Mouse (Mus musculus): Measurements from ENCODE around the gene Pou2f1.
"Not testable (repeated sequence)": the region's sequence is repeated elsewhere in the genome, so short reads cannot be mapped to it uniquely, and the experiment has no call there.

The Pou2f1 gene

GRCm38 (mm10) chr1:166003181-166004022 lies 924 bp upstream of the Pou2f1 start:
- DNase-seq (ENCODE audit: low spot score in 2 of 2): peak; percentile 94 to 96

- DNase-seq (ENCODE audit: low spot score in 2 of 2): peak in 1 of 2 experiments; percentile 72
Observed at GRCm38 (mm10) chr1:166001904-166002489, 481 bp downstream of the Pou2f1 start.

GRCm38 (mm10) chr1:166001121-166001903 lies 1.2 kb downstream of the Pou2f1 start:
- peak; percentile 63 to 69 for DNase-seq (ENCODE audit: low spot score in 2 of 2)

- DNase-seq (ENCODE audit: low spot score in 2 of 2): peak; percentile 36 to 46
Observed at GRCm38 (mm10) chr1:166000601-166001120, 1.8 kb downstream of the Pou2f1 start.

DNA sequence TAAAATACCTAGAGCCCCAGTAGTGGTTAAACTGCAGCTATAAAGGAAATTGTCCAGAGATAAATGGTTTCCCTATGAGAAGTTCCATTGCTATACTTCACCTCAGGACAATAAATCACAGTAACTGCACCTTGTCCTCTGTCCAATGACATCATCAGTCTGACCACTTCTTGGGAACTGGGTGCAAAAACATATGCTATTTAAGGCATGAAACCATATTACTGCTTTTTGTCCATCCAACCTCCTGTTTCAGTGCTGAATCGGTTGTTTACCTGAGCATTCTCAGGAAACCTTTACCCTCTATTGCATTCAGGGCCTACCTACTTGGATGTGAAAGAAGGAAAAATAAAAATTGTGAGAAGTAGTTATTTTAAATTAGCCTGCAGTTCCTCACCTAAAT lies 2.8 kb downstream of the Pou2f1 start:
- DNase-seq (ENCODE audit: low spot score in 2 of 2): no peak

GRCm38 (mm10) chr1:165995661-165996055 lies 6.8 kb downstream of the Pou2f1 start:
- DNase-seq (ENCODE audit: low spot score in 2 of 2): no peak

DNA sequence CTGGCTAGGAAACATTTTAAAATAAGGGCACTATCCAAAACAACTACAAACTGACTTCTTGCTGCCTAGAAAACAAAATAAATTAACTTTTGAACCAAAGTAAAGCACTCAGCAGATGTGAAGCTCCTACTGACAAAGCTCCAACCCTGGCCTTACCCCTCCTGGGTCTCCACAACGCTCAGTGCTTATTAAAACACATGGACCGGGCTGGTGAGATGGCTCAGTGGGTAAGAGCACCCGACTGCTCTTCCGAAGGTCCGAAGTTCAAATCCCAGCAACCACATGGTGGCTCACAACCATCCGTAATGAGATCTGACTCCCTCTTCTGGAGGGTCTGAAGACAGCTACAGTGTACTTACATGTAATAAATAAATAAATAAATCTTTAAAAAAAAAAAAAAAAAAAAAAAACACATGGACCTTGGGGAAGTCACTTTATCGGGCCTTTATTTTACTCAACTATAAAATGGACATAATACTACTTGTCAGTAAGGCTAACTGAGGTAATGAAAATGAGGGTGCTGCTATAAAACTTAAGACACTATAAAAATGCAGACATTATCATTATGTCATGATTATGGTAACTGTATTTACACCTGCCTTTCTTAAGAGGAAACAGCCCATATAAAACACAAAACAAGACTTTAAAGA lies 7.3 kb downstream of the Pou2f1 start:
- not testable (repeated sequence) for DNase-seq (ENCODE audit: low spot score in 2 of 2)

- DNase-seq (ENCODE audit: low spot score in 2 of 2): no peak
Observed at GRCm38 (mm10) chr1:165994279-165994678, 8.2 kb downstream of the Pou2f1 start.

DNA sequence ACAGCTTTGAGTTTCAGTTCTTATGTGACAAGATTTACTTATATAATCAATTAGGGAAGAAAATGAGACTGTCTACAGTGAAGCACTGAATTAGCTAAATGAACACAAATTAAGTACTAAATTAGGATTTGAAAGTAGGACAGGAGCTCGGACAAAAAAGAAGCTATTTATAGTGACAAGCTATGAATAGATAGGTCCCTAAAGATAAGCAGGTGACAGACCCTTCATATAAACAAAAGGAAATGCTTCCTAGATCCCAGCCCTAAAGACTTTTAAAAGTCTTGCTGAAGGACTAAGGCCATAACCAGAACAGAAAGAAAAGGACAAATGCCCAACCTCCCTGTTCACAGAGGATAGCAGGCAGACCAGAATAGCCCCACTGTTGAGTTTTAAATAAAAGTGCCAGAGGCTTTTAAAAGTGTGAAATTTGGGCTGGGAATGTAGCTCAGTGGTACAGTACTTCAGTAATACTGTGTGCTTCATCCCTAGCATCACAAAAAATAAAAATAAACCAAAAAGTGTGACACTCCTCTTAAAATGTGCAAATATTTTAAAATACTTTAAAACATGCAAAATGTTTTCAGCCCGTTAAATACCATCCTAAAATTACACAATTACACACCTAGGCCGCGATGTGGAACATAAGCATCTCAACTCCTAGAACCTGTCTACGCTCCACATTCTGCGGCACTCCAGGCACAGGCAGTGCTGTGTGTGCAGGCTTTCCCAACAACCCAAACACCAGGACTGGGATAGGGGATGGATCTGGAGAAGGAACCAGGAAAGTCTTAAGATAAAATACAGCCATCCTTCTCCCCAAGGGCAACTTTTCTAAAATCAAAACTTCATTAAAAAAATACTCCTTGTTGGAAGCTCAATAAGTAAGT lies 9.0 kb downstream of the Pou2f1 start:
- DNase-seq (ENCODE audit: low spot score in 2 of 2): no peak

DNA sequence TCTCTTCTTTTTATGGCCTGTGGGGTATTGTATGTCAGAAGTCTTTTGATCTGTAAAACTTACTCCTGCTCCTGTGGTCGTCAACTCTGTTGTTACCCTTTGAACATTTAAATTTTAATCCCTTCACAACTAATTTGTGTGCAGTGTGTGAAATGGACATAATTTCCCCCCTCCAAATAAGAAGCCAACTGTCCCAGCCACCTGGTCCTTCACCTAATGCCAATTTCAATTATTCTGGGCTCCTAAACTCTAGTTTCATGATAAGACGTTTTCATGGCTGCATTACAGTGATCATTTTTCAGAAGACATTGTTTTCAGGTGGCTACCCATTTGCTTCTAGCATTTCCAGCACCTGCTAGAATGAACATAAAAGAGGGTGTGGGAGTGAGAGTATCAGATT lies 13.9 kb downstream of the Pou2f1 start:
- no peak for DNase-seq (ENCODE audit: low spot score in 2 of 2)

- DNase-seq (ENCODE audit: low spot score in 2 of 2): no peak
Observed at GRCm38 (mm10) chr1:165988072-165988471, 14.4 kb downstream of the Pou2f1 start.

DNA sequence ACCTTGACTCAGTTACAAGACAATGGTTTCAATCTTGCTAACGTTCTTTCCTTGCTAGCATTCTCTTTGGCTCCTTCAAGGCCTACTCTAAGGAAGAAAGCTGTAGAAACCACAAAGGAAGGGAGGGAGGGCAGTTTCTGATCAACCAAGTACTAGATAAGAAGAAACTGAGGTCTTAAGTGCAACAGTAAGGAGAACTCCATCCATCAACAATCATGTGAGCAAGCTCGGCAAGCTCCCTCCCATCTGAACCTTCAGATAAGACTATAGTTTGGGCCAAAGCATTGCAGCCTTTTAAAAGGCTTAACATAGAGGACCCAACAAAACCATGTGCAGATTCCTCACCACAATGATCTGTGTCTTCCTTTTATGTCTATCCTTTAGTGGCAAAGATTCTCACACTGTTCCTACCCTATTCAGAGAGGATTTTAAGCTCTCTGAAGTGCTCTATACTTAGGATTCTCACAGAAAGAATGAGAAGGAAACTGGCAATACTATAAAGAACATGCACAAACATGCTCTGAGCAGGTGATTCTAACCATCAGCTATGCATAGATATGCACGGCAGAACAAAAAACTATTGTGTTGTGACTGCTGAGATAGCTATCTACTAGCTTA lies 16.6 kb downstream of the Pou2f1 start:
- no peak for DNase-seq (ENCODE audit: low spot score in 2 of 2)

GRCm38 (mm10) chr1:165985186-165985585 lies 17.3 kb downstream of the Pou2f1 start:
- DNase-seq (ENCODE audit: low spot score in 2 of 2): peak in 1 of 2 experiments; percentile 20

DNA sequence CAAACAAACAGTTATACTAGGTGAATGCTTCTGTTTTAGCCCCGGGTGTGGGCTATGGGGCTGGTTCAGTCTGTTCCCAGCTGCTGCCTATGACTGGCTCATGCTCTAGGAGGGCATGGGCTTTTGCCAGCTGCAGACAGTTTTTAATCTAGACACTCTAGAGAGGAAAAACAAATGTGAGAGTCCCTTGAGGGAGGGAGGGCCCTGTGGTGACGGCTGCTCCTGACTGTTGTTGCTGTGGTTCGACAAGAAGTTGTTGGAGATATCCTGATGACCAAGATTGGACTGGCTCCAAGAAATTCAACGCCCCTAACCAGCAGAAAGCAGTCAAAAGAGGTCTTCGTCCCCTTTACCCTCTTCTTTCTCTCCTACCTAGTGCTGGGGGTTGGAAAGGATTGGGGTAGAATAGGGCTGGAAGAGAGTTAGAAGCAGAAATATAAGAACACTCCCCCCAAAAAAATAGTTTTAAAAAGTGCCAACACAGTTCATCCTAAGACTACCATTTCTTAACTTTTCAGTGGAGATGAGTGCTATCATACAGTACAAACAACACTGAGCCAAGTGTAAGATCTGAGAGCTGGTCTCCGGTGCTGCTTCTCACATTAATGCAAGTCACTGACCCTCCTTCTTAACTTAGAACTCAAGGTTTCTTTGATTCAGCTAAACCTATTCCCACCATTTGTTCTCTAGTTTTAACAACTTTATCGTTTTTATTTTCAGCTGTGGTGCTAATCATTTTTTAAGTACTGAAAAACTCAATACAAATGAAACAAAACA lies 25.6 kb downstream of the Pou2f1 start:
- peak in 1 of 2 experiments; percentile 21 for DNase-seq (ENCODE audit: low spot score in 2 of 2)

GRCm38 (mm10) chr1:165969001-165969690 lies 33.3 kb downstream of the Pou2f1 start:
- DNase-seq (ENCODE audit: low spot score in 2 of 2): no peak

- DNase-seq (ENCODE audit: low spot score in 2 of 2): peak in 1 of 2 experiments; percentile 62
Observed at GRCm38 (mm10) chr1:165967027-165967654, 35.3 kb downstream of the Pou2f1 start.

DNA sequence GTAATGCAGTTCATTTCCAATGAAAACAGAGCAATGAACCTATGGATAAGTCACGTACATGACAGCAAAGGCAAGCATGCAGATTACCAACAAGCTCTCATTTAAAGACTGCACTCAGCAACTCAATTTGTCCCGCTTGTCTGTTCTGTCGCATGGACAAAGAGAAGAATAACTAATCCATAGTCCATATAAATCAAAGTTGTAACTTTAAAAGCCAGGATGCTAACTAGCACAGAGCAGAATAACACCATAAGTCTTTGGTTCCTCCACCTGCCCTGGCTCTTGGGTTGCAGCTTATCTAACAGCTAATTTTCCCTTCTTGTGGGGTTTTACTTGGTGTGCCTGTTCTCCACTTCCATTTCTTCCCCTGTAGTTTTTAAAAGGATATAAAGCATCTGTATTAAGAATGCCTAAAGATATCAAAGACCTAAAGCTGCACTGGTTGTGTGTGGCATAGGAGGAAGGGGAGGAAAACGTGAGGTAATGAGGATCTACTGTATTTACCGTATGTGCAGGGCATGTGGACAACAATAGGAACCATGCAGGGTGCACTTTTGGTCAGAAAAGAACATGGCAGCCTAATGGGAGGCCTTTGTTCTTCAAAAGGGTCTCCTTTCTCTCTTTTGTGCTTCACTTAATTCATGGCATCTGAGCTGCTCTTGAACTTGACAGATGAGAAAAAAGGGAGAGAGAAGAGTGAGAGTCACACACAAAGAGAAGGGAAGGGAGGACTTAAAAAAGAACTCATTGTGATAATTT lies 36.1 kb downstream of the Pou2f1 start:
- DNase-seq (ENCODE audit: low spot score in 2 of 2): no peak

Measured in spleen, postnatal 10 days (tissue).